Mouse (Mus musculus) E14TG2a.4 (cell line): ENCODE results near the gene Upb1.

Experiments
- CTCF ChIP-seq: conservative IDR thresholded peaks from 2 replicates; pipeline ENCODE4 v1.5.1; 2014; ENCODE audit warnings: low read length
- NANOG ChIP-seq: IDR thresholded peaks from 2 replicates; pipeline ENCODE4 v1.6.1; 2014; ENCODE audit warnings: borderline replicate concordance, low read length, mixed read lengths
- POU5F1 ChIP-seq: IDR thresholded peaks from 2 replicates; pipeline ENCODE4 v1.6.1; 2014; ENCODE audit warnings: low read length, borderline replicate concordance

GRCm38 (mm10) chr10:75414925-75415324 lies 14.0 kb downstream of the Upb1 start:
- TF ChIP-seq CTCF (no peak), POU5F1 (no peak), NANOG (no peak)
